Mouse (Mus musculus) liver, embryonic 11.5 days (tissue): ENCODE results near the gene Slc13a2. TPM values are rescaled to one million over a fixed set of nuclear protein-coding genes. Genes with fewer than 3 reads are reported as not detected.

Experiments
- ATAC-seq: fragments of 200-750 bp; cut with Nextera tagmentation; replicated peaks from 2 replicates; pipeline ENCODE4 v1.8.0; 2017; ENCODE audit warnings: moderate number of reproducible peaks, mild to moderate bottlenecking, moderate TSS enrichment, moderate library complexity; ENCODE audit not compliant: low FRiP score
- DNase-seq: peaks from one replicate; pipeline ENCODE4 v3.0.0-alpha.2; 2017; ENCODE audit warnings: low spot score
- H3K27ac ChIP-seq: fragments of 300-500 bp; sonication (generic); 2 replicates; pipeline ENCODE4 v1.5.1; 2014; ENCODE audit warnings: mild to moderate bottlenecking, low read depth, low read length, control low read depth
- H3K27me3 ChIP-seq: fragments of 300-500 bp; sonication (generic); replicated peaks from 2 replicates; pipeline ENCODE4 v1.6.1; 2014; ENCODE audit warnings: low read length, mixed read lengths; ENCODE audit not compliant: control insufficient read depth, insufficient read depth
- H3K36me3 ChIP-seq: fragments of 300-500 bp; sonication (generic); 2 replicates; pipeline ENCODE4 v1.6.1; 2014; ENCODE audit warnings: mild to moderate bottlenecking, low read length, moderate library complexity, mixed read lengths; ENCODE audit not compliant: control insufficient read depth, insufficient read depth
- H3K4me1 ChIP-seq: fragments of 300-500 bp; sonication (generic); replicated peaks from 2 replicates; pipeline ENCODE4 v1.6.1; 2014; ENCODE audit warnings: low read length, mixed read lengths; ENCODE audit not compliant: control insufficient read depth, insufficient read depth
- H3K4me2 ChIP-seq: fragments of 300-500 bp; sonication (generic); 2 replicates; pipeline ENCODE4 v1.6.1; 2014; ENCODE audit warnings: mild to moderate bottlenecking, control low read depth, moderate library complexity
- H3K4me3 ChIP-seq: fragments of 300-500 bp; sonication (generic); 2 replicates; pipeline ENCODE4 v1.5.1; 2014; ENCODE audit warnings: low read depth, low read length, control low read depth
- H3K9ac ChIP-seq: fragments of 300-500 bp; sonication (generic); 2 replicates; pipeline ENCODE4 v1.6.1; 2014; ENCODE audit warnings: low read depth, low read length, control low read depth
- H3K9me3 ChIP-seq: fragments of 300-500 bp; sonication (generic); 2 replicates; pipeline ENCODE4 v1.6.1; 2016; ENCODE audit warnings: low read length, inconsistent platforms, mixed read lengths; ENCODE audit not compliant: control insufficient read depth
- WGBS: fragments of 180-500 bp; shearing (Covaris S2); extraction: QIAGEN DNeasy Blood & Tissue Kit; methylation state at CpG from one replicate; pipeline ENCODE4 v1.1.7; 2014; 5-methylcytosine and 5-hydroxymethylcytosine counted together
- polyA plus RNA-seq: library from polyadenylated mRNA; unstranded; fragments of >200 nt; fragmentation: Nextera tagmentation; extraction: Ambion mirVana; gene quantifications from 2 replicates; pipeline ENCODE4 v1.2.1, GENCODE M21; 2014

Gene Slc13a2
- polyA plus RNA-seq, 1 experiment from 2014 or later: not detected

- no peaks in the 10 kb centered on the region; the same call in none of the 2 replicates for H3K4me1 ChIP-seq
- H3K27me3 ChIP-seq: no peaks in the 10 kb centered on the region
- WGBS: 12% methylated on average over 18 of the region's 18 CpGs
- H3K9me3 ChIP-seq: no peaks in the 10 kb centered on the region
- no peak overlapping the region for H3K9ac ChIP-seq
- peak; percentile 60 for DNase-seq
- no peak for ATAC-seq
- H3K4me2 ChIP-seq: peak overlapping the region; percentile 48
- H3K4me3 ChIP-seq: no peak overlapping the region
- no peak overlapping the region for H3K27ac ChIP-seq
- no peaks in the 10 kb centered on the region for H3K36me3 ChIP-seq
Observed at GRCm38 (mm10) chr11:78397397-78397796, 24.6 kb downstream of the Slc13a2 start.

GRCm38 (mm10) chr11:78396950-78397349 is 25.1 kb downstream of the Slc13a2 start:
- Histone ChIP-seq H3K27me3 (no peaks in the 10 kb centered on the region), H3K9me3 (no peaks in the 10 kb centered on the region), H3K36me3 (no peaks in the 10 kb centered on the region), H3K27ac (no peak overlapping the region), H3K4me1 (no peaks in the 10 kb centered on the region; the same call in none of the 2 replicates), H3K4me2 (peak overlapping the region; percentile 48), H3K9ac (no peak overlapping the region), H3K4me3 (no peak overlapping the region)
- no peak for ATAC-seq
- 48% methylated on average over 11 of the region's 11 CpGs for WGBS
- no peak for DNase-seq

- no peak for ATAC-seq
Observed at GRCm38 (mm10) chr11:78392728-78393127, 29.3 kb downstream of the Slc13a2 start.

GRCm38 (mm10) chr11:78386508-78387043 is 35.4 kb downstream of the Slc13a2 start, which contains the start of gene Foxn1:
Gene Foxn1, minus strand, starts transcription at chr11:78386558.
- DNase-seq (no peak), ATAC-seq (no peak)
- Histone ChIP-seq H3K9me3 (no peaks in the 10 kb centered on the region), H3K4me2 (no peak within 1 kb of the TSS), H3K4me1 (no peaks in the 10 kb centered on the region), H3K9ac (no peak within 1 kb of the TSS), H3K27ac (no peak within 1 kb of the TSS), H3K4me3 (no peak within 1 kb of the TSS), H3K36me3 (no peaks in the 10 kb centered on the region), H3K27me3 (no peaks in the 10 kb centered on the region)
- WGBS: 78% methylated on average over 14 of the region's 14 CpGs

More at GRCm38 (mm10) chr11:78392728-78393127, 29.3 kb downstream of the Slc13a2 start:
- 60% methylated on average over 3 of the region's 3 CpGs for WGBS
- no peak for DNase-seq
- no peak overlapping the region for H3K4me2 ChIP-seq
- H3K27ac ChIP-seq: no peak overlapping the region
- H3K4me1 ChIP-seq: no peaks in the 10 kb centered on the region; the same call in 1 of the 2 replicates
- no peaks in the 10 kb centered on the region for H3K36me3 ChIP-seq
- H3K27me3 ChIP-seq: no peaks in the 10 kb centered on the region
- H3K9me3 ChIP-seq: no peaks in the 10 kb centered on the region
- H3K9ac ChIP-seq: no peak overlapping the region
- no peak overlapping the region for H3K4me3 ChIP-seq

GRCm38 (mm10) chr11:78385776-78386175 is 36.2 kb downstream of the Slc13a2 start:
- H3K9ac ChIP-seq: no peak overlapping the region
- H3K4me1 ChIP-seq: no peaks in the 10 kb centered on the region
- H3K27me3 ChIP-seq: no peaks in the 10 kb centered on the region
- no peaks in the 10 kb centered on the region for H3K36me3 ChIP-seq
- WGBS: 81% methylated on average over 10 of the region's 10 CpGs
- no peaks in the 10 kb centered on the region for H3K9me3 ChIP-seq
- H3K27ac ChIP-seq: no peak overlapping the region
- no peak for ATAC-seq
- DNase-seq: no peak
- no peak overlapping the region for H3K4me2 ChIP-seq
- no peak overlapping the region for H3K4me3 ChIP-seq

GRCm38 (mm10) chr11:78382701-78383100 is 39.3 kb downstream of the Slc13a2 start:
- Histone ChIP-seq H3K4me1 (no peaks in the 10 kb centered on the region), H3K36me3 (no peaks in the 10 kb centered on the region), H3K9me3 (no peaks in the 10 kb centered on the region), H3K27me3 (no peaks in the 10 kb centered on the region), H3K4me2 (no peak overlapping the region), H3K9ac (no peak overlapping the region), H3K4me3 (no peak overlapping the region), H3K27ac (no peak overlapping the region)
- DNase-seq (no peak), ATAC-seq (no peak)
- 47% methylated on average over 5 of the region's 5 CpGs for WGBS

- DNase-seq: no peak
- no peak overlapping the region for H3K4me2 ChIP-seq
- no peak for ATAC-seq
- H3K27me3 ChIP-seq: no peaks in the 10 kb centered on the region
- no peak overlapping the region for H3K9ac ChIP-seq
- H3K36me3 ChIP-seq: no peaks in the 10 kb centered on the region
- H3K4me1 ChIP-seq: no peaks in the 10 kb centered on the region
- 76% methylated on average over 7 of the region's 7 CpGs for WGBS
- no peak overlapping the region for H3K27ac ChIP-seq
- no peak overlapping the region for H3K4me3 ChIP-seq
- H3K9me3 ChIP-seq: no peaks in the 10 kb centered on the region
Observed at GRCm38 (mm10) chr11:78382286-78382685, 39.7 kb downstream of the Slc13a2 start.

GRCm38 (mm10) chr11:78380996-78381395 is 41.0 kb downstream of the Slc13a2 start:
- Histone ChIP-seq H3K27me3 (no peaks in the 10 kb centered on the region), H3K4me1 (no peaks in the 10 kb centered on the region), H3K9ac (no peak overlapping the region), H3K4me3 (no peak overlapping the region), H3K36me3 (no peaks in the 10 kb centered on the region), H3K27ac (no peak overlapping the region), H3K9me3 (no peaks in the 10 kb centered on the region), H3K4me2 (no peak overlapping the region)
- no peak for DNase-seq
- WGBS: 75% methylated on average over 3 of the region's 3 CpGs
- ATAC-seq: no peak

GRCm38 (mm10) chr11:78380351-78380750 is 41.7 kb downstream of the Slc13a2 start:
- Histone ChIP-seq H3K4me1 (no peaks in the 10 kb centered on the region), H3K9ac (no peak overlapping the region), H3K9me3 (no peaks in the 10 kb centered on the region), H3K4me2 (no peak overlapping the region), H3K27me3 (no peaks in the 10 kb centered on the region), H3K27ac (no peak overlapping the region), H3K4me3 (no peak overlapping the region), H3K36me3 (no peaks in the 10 kb centered on the region)
- 76% methylated on average over 4 of the region's 4 CpGs for WGBS
- DNase-seq (no peak), ATAC-seq (no peak)
